In genomic region chr5:54796953-54797450, GRCm38 (mm10) we compare ENCODE assay signal across 9 mouse cellular contexts.
A peak's percentile ranks its signal among the peaks of the same experiment; 100 is the strongest.
DNase-seq lines count a peak whose midpoint lies in the region; ATAC-seq and TF ChIP-seq lines count a peak whose summit lies in the region.
"Had no signal": no experiment of that assay in that cellular context is flagged by ENCODE, and none has a peak within 500 bp of the region (broad histone marks: within the 10 kb centered on the region; RNA-seq: fewer than 3 reads in every experiment).

No protein-coding gene starts in this region.

- 44% methylated on average over 6 of the region's 6 CpGs for WGBS in heart, embryonic 16.5 days
- WGBS in liver, postnatal 0 days (ENCODE audit: insufficient replicate concordance) = 40% methylated on average over 6 of the region's 6 CpGs

- no peak for TF ChIP-seq EP300 in liver, postnatal 0 days (IDR thresholded peaks at IDR 0.05; ENCODE audit: low read depth)

- H3K4me1 ChIP-seq in heart, embryonic 16.5 days (ENCODE audit: control insufficient read depth, insufficient read depth, low read length) = peaks cover 6% of the 10 kb centered on the region; the same call in 1 of the 2 replicates
- no peaks in the 10 kb centered on the region for H3K4me1 ChIP-seq in liver, postnatal 0 days (ENCODE audit: insufficient read depth)

- H3K36me3 ChIP-seq in heart, embryonic 16.5 days (ENCODE audit: control insufficient read depth, insufficient read depth) = no peaks in the 10 kb centered on the region
- no peaks in the 10 kb centered on the region for H3K36me3 ChIP-seq in liver, postnatal 0 days (replicated peaks; ENCODE audit: insufficient read depth, low read length)
- H3K36me3 ChIP-seq: G1E had no signal

- no peak overlapping the region for H3K4me3 ChIP-seq in heart, embryonic 16.5 days (ENCODE audit: low read length)
- H3K4me3 ChIP-seq in liver, postnatal 0 days (ENCODE audit: low read depth, low read length) = no peak overlapping the region

- ATAC-seq in heart, embryonic 16.5 days (replicated peaks; ENCODE audit: extremely low read depth, insufficient read depth, low FRiP score) = 0 out of 2 replicates have a peak, but pooled peaks have one; percentile 41
- no peak for ATAC-seq in liver, postnatal 0 days

- H3K4me2 ChIP-seq in heart, embryonic 16.5 days (ENCODE audit: low read depth, low read length) = no peak overlapping the region
- H3K4me2 ChIP-seq in liver, postnatal 0 days (ENCODE audit: low read depth, low read length) = no peak overlapping the region

- no peak for DNase-seq in heart, postnatal 25 days (ENCODE audit: low spot score)
- peak; percentile 78 to 81 for DNase-seq in cerebellum, postnatal 10 days
- DNase-seq in frontal cortex, postnatal 25 days (ENCODE audit: low spot score in 2 of 2) = peak; percentile 41 to 63
- DNase-seq in kidney, postnatal 4 days = peak; percentile 57 to 61
- peak; percentile 13 for DNase-seq in liver, postnatal 0 days
- DNase-seq in right cerebral cortex, postnatal 10 days (ENCODE audit: low spot score in 2 of 2) = peak; percentile 84 to 86
- DNase-seq in spleen, postnatal 36 days (ENCODE audit: low spot score in 2 of 2) = no peak

- peak; percentile 52 for TF ChIP-seq CTCF in liver, postnatal 0 days (IDR thresholded peaks at IDR 0.05; ENCODE audit: low read depth)

- H3K27ac ChIP-seq in heart, embryonic 16.5 days (ENCODE audit: low read length) = no peak overlapping the region
- no peak overlapping the region for H3K27ac ChIP-seq in liver, postnatal 0 days (ENCODE audit: low read depth)

- intact Hi-C loops in heart, postnatal 25 days (cut with DNase I) = no loop called here

- no peaks in the 10 kb centered on the region for H3K27me3 ChIP-seq in heart, embryonic 16.5 days (ENCODE audit: control insufficient read depth, insufficient read depth, low read length)
- no peaks in the 10 kb centered on the region for H3K27me3 ChIP-seq in liver, postnatal 0 days (ENCODE audit: insufficient read depth, low read length)

- H3K9me3 ChIP-seq in heart, embryonic 16.5 days (replicated peaks; ENCODE audit: control insufficient read depth, low read length) = no peaks in the 10 kb centered on the region
- H3K9me3 ChIP-seq in liver, postnatal 0 days (ENCODE audit: low read length) = no peaks in the 10 kb centered on the region
- H3K9me3 ChIP-seq: G1E had no signal

- no peak overlapping the region for H3K9ac ChIP-seq in heart, embryonic 16.5 days (ENCODE audit: low read length)
- no peak overlapping the region for H3K9ac ChIP-seq in liver, postnatal 0 days (replicated peaks)

Comparison
In these comparisons a context has a peak if more than half of its experiments do, and no peak if none do; other contexts are left out.
1. DNase-seq: peak in cerebellum, postnatal 10 days (2 of 2), frontal cortex, postnatal 25 days (2 of 2), kidney, postnatal 4 days (2 of 2), liver, postnatal 0 days (single experiment) and right cerebral cortex, postnatal 10 days (2 of 2); none in heart, postnatal 25 days (single experiment) and spleen, postnatal 36 days (0 of 2).